Mouse (Mus musculus) intestine, postnatal 0 days (tissue): ENCODE measurements around the gene Ptges3. TPM values are rescaled to one million over a fixed set of nuclear protein-coding genes. Genes with fewer than 3 reads are reported as not detected.
"Not testable (repeated sequence)": the region's sequence is repeated elsewhere in the genome, so short reads cannot be mapped to it uniquely, and the experiment has no call there.

Source experiments
- ATAC-seq: fragments of 200-750 bp; cut with Nextera tagmentation; 2 replicates; pipeline ENCODE4 v1.8.0; 2017; ENCODE audit warnings: mild to moderate bottlenecking, moderate TSS enrichment, moderate library complexity
- H3K27ac ChIP-seq: fragments of 300-500 bp; sonication (generic); 2 replicates; pipeline ENCODE4 v1.5.1; 2014; ENCODE audit warnings: mild to moderate bottlenecking, low read depth, low read length, moderate library complexity
- H3K27me3 ChIP-seq: fragments of 300-500 bp; sonication (generic); replicated peaks from 2 replicates; pipeline ENCODE4 v1.6.1; 2014; ENCODE audit warnings: low read length, mixed read lengths; ENCODE audit not compliant: control insufficient read depth, insufficient read depth
- H3K36me3 ChIP-seq: fragments of 300-500 bp; sonication (generic); 2 replicates; pipeline ENCODE4 v1.6.1; 2014; ENCODE audit warnings: mild to moderate bottlenecking, moderate library complexity; ENCODE audit not compliant: control insufficient read depth, insufficient read depth
- H3K4me1 ChIP-seq: fragments of 300-500 bp; sonication (generic); replicated peaks from 2 replicates; pipeline ENCODE4 v1.6.1; 2014; ENCODE audit warnings: antibody characterized with exemption, low read length, mixed read lengths; ENCODE audit not compliant: control insufficient read depth, insufficient read depth
- H3K4me2 ChIP-seq: fragments of 300-500 bp; sonication (generic); replicated peaks from 2 replicates; pipeline ENCODE4 v1.6.1; 2014; ENCODE audit warnings: low read depth, mild to moderate bottlenecking, moderate library complexity
- H3K4me3 ChIP-seq: fragments of 300-500 bp; sonication (generic); 2 replicates; pipeline ENCODE4 v1.5.1; 2014; ENCODE audit warnings: low read depth, low read length
- H3K9ac ChIP-seq: fragments of 300-500 bp; sonication (generic); 2 replicates; pipeline ENCODE4 v1.6.1; 2014; ENCODE audit warnings: mild to moderate bottlenecking, low read depth, low read length
- H3K9me3 ChIP-seq: fragments of 300-500 bp; sonication (generic); 2 replicates; pipeline ENCODE4 v1.6.1; 2016; ENCODE audit warnings: mixed run types; ENCODE audit not compliant: control insufficient read depth
- CTCF ChIP-seq: sonication (generic); IDR thresholded peaks from 2 replicates; pipeline ENCODE4 v1.5.1; 2016; ENCODE audit warnings: low read depth, mild to moderate bottlenecking, control low read depth, antibody characterized with exemption, moderate library complexity
- WGBS: fragments of 180-500 bp; shearing (Covaris S2); extraction: QIAGEN DNeasy Blood & Tissue Kit; methylation state at CpG from one replicate; pipeline ENCODE4 v1.1.7; 2014; 5-methylcytosine and 5-hydroxymethylcytosine counted together
- polyA plus RNA-seq: library from polyadenylated mRNA; unstranded; fragments of >200 nt; fragmentation: Nextera tagmentation; extraction: Ambion mirVana; gene quantifications from 2 replicates; pipeline ENCODE4 v1.2.1, GENCODE M21; 2015

The Ptges3 gene
- polyA plus RNA-seq, 1 experiment from 2014 or later: 269 TPM

GRCm38 (mm10) chr10:128062221-128062989, 3.7 kb downstream of the Ptges3 start:
- ATAC-seq: no peak
- H3K9me3 ChIP-seq: no peaks in the 10 kb centered on the region
- no peaks in the 10 kb centered on the region for H3K27me3 ChIP-seq
- no peak overlapping the region for H3K4me3 ChIP-seq
- 86% methylated on average over 6 of the region's 6 CpGs for WGBS
- H3K9ac ChIP-seq: no peak overlapping the region
- H3K4me1 ChIP-seq: 0 out of 2 replicates have a peak, but pooled peaks cover 3% of the 10 kb centered on the region
- no peak overlapping the region for H3K4me2 ChIP-seq
- H3K27ac ChIP-seq: no peak overlapping the region
- TF ChIP-seq CTCF: no peak
- H3K36me3 ChIP-seq: 0 out of 2 replicates have a peak, but pooled peaks cover 3% of the 10 kb centered on the region

GRCm38 (mm10) chr10:128066072-128066471, 7.3 kb downstream of the Ptges3 start:
- Histone ChIP-seq H3K9me3 (no peaks in the 10 kb centered on the region), H3K4me3 (no peak overlapping the region), H3K9ac (no peak overlapping the region), H3K4me1 (no peaks in the 10 kb centered on the region), H3K36me3 (peaks cover 26% of the 10 kb centered on the region), H3K4me2 (no peak overlapping the region), H3K27ac (no peak overlapping the region), H3K27me3 (no peaks in the 10 kb centered on the region)
- no peak for ATAC-seq
- TF ChIP-seq CTCF: peak; percentile 25; the same call in 1 of the 2 replicates
- WGBS: 78% methylated on average over 5 of the region's 5 CpGs

GRCm38 (mm10) chr10:128069201-128069600, 10.4 kb downstream of the Ptges3 start:
- no peaks in the 10 kb centered on the region for H3K27me3 ChIP-seq
- no peaks in the 10 kb centered on the region for H3K9me3 ChIP-seq
- 80% methylated on average over 4 of the region's 4 CpGs for WGBS
- no peaks in the 10 kb centered on the region for H3K4me1 ChIP-seq
- no peak overlapping the region for H3K27ac ChIP-seq
- H3K4me3 ChIP-seq: no peak overlapping the region
- no peak overlapping the region for H3K4me2 ChIP-seq
- H3K36me3 ChIP-seq: peaks cover 51% of the 10 kb centered on the region
- TF ChIP-seq CTCF: no peak
- ATAC-seq: no peak
- H3K9ac ChIP-seq: no peak overlapping the region

GRCm38 (mm10) chr10:128070432-128070831, 11.7 kb downstream of the Ptges3 start:
- not testable (repeated sequence) for H3K4me1 ChIP-seq, H3K9me3 ChIP-seq, H3K9ac ChIP-seq, H3K4me3 ChIP-seq, H3K27me3 ChIP-seq, H3K27ac ChIP-seq, ATAC-seq, H3K4me2 ChIP-seq
- H3K36me3 ChIP-seq: peaks cover 59% of the 10 kb centered on the region
- TF ChIP-seq CTCF: peak; percentile 16; the same call in 1 of the 2 replicates
- 88% methylated on average over 2 of the region's 2 CpGs for WGBS

- not testable (repeated sequence) for ATAC-seq, H3K27ac ChIP-seq, H3K4me1 ChIP-seq, H3K9me3 ChIP-seq, H3K9ac ChIP-seq, H3K4me2 ChIP-seq, H3K4me3 ChIP-seq, H3K27me3 ChIP-seq
- H3K36me3 ChIP-seq: peaks cover 36% of the 10 kb centered on the region
- WGBS: 82% methylated on average over 5 of the region's 5 CpGs
Observed at GRCm38 (mm10) chr10:128078269-128078668, 19.5 kb downstream of the Ptges3 start.

- Histone ChIP-seq H3K4me2 (no peak overlapping the region), H3K36me3 (peaks cover 25% of the 10 kb centered on the region), H3K27me3 (no peaks in the 10 kb centered on the region), H3K9me3 (no peaks in the 10 kb centered on the region), H3K4me1 (peaks cover 4% of the 10 kb centered on the region; the same call in 1 of the 2 replicates), H3K4me3 (no peak overlapping the region), H3K9ac (no peak overlapping the region), H3K27ac (no peak overlapping the region)
- no peak for ATAC-seq
- 93% methylated on average over 1 of the region's 1 CpGs for WGBS
- peak; percentile 64 for TF ChIP-seq CTCF
Observed at GRCm38 (mm10) chr10:128080496-128080895, 21.7 kb downstream of the Ptges3 start.
